Mouse (Mus musculus): ENCODE data around the gene Olfr1002.
"Not testable (repeated sequence)": the region's sequence is repeated elsewhere in the genome, so short reads cannot be mapped to it uniquely, and the experiment has no call there.

The Olfr1002 gene

DNA sequence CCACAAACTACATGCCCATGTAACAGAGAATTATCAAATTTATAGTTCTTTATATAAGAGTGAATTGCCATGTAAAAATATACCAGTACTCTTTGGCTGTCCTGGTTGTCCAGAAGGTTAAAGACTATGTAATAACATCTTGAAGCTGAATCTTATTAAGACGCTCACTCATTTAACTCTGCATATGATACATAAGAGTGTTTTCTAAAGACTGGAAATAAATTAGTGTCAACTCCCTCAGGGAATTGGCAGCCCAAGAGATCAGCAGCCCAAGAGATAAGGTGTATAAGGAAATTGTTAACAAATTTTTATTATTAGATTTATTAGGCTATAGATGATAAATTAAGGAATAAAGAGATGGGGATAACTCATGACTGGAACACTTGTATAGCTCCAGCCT lies at the start of gene Olfr1002:
Olfr1002 (minus strand) TSS at position 101 of the 400 bp plus-strand sequence.
- in situ Hi-C loops (cut with MboI, MseI): no loop called here

DNA sequence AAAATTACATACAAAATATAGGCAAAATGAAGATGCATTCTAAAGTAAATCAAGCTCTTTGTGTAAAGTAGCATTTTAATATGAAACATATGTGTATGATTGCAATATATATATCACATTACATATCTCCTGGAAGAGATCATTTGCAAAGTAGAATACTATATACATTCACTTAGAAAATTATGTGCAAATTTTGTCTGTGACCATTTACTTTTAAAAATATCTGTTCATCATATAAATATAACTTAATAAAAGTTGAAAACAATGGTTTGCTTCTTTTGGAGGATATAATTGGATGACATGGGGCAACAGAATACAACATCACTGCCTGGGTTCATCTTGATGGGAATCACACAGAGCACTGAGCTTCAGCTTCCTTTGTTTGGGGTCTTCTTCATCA lies 38.6 kb upstream of the Olfr1002 start, which contains the start of gene Olfr1008:
Olfr1008 (plus strand) TSS at position 301 of the 400 bp plus-strand sequence.
- in situ Hi-C loops (cut with MboI, MseI): no loop called here

DNA sequence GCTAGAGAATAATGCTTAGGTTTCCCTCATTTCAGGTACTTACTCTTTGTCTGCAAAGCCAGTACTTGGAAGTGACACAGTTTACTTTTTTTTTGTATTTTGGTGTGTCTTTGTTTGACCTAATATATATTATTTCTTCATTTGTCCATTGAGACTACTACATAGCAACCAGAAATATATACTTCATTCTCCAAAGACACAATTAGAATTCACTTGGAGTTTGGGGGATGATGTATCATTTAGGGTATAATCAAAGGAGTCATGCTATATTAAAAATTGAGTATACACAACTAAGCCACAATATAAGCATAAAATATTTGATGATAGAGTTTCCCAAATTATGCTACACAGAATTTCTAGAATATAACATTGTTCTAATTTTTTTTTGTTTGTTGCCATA lies 28.2 kb upstream of the Olfr1002 start, which contains the start of gene Olfr1006:
Olfr1006 (minus strand) TSS at position 101 of the 400 bp plus-strand sequence.
- in situ Hi-C loops (cut with MboI, MseI): no loop called here

DNA sequence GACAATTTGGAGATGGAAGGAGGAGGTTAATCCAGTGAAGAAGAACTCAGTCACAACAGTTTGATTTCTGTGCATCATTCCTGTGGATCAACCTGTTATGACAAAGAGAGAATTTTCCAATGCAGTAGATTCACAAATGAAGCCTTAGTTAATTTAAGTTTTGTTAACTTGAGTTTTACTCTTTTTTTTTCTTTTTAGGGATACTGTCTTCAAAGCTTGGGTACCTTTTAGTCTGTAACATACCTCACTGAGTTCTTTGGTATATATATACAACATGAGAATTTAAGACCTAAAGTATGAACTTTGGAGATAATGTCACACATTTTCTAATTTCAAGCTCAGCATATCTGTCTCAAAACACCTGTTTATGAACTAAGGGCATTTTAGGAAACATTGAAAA lies 13.9 kb upstream of the Olfr1002 start, which contains the start of gene Olfr154:
Olfr154 (minus strand) TSS at position 101 of the 400 bp plus-strand sequence.
- in situ Hi-C loops (cut with MboI, MseI): not testable (repeated sequence)

DNA sequence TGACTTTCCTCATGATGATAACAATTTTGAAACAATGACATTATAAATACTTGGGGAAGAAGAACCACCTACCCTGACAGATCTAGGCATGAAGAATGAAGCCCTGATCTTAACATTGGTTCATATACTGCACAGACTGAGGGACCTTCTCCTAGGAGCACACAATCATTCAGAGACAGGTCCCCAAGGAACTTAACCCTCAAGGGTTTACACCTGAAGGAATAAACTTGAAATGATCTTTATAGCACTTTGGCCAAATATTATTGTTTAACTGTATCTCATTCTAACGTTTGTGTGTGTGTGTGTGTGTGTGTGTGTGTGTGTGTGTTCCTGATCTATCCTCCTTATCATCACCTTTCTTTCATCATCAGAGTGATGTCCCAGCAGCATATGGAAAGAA lies 38.7 kb downstream of the Olfr1002 start, which contains the start of gene Olfr1000:
Olfr1000 (minus strand) TSS at position 101 of the 400 bp plus-strand sequence.
- in situ Hi-C loops (cut with MboI, MseI): no loop called here

Data from T-helper 1 cell (primary cell).